Mouse (Mus musculus) lung, adult 2 months (tissue): ENCODE measurements around the gene Lama4. TPM values are rescaled to one million over a fixed set of nuclear protein-coding genes. Genes with fewer than 3 reads are reported as not detected.
A peak's percentile ranks its signal among the peaks of the same experiment; 100 is the strongest.

Source experiments
- DNase-seq: peaks from one replicate; pipeline ENCODE4 v3.0.0; 2022
- H3K4me1 ChIP-seq: fragments of 200-500 bp; 2 replicates; pipeline ENCODE4 v1.6.1; 2011; ENCODE audit warnings: low read length; ENCODE audit not compliant: control insufficient read depth, insufficient read depth
- H3K4me3 ChIP-seq: fragments of 200-500 bp; replicated peaks from 2 replicates; pipeline ENCODE3; 2011; ENCODE audit warnings: low read depth, mild to moderate bottlenecking, control low read depth, low read length; ENCODE audit errors: extremely low read depth
- CTCF ChIP-seq: fragments of 200-500 bp; IDR thresholded peaks from 2 replicates; pipeline ENCODE4 v1.5.1; 2011; ENCODE audit warnings: mild to moderate bottlenecking, low read length, control low read depth; ENCODE audit not compliant: insufficient read depth
- POLR2A ChIP-seq: fragments of 200-500 bp; IDR thresholded peaks from 2 replicates; pipeline ENCODE4 v1.6.1; 2011; ENCODE audit warnings: low read depth, mild to moderate bottlenecking, control low read depth, low read length, borderline replicate concordance; ENCODE audit errors: extremely low read depth
- WGBS: fragments of 180-500 bp; shearing (Covaris S2); methylation state at CpG from one replicate; pipeline ENCODE4 v1.1.7; 2018; 5-methylcytosine and 5-hydroxymethylcytosine counted together
- polyA plus RNA-seq: library from polyadenylated mRNA; depleted of rRNA; stranded (reverse); fragments of >200 nt; gene quantifications from 2 replicates; pipeline ENCODE4 v1.2.3, GENCODE M21; 2012

Gene Lama4
- polyA plus RNA-seq, 1 experiment: 48.2 TPM

GRCm38 (mm10) chr10:38969543-38969942, 4.2 kb downstream of the Lama4 start:
- no peak for DNase-seq
- Histone ChIP-seq H3K4me3 (no peak overlapping the region), H3K4me1 (peaks cover 8% of the 10 kb centered on the region)
- 72% methylated on average over 2 of the region's 2 CpGs for WGBS
- TF ChIP-seq POLR2A: no peak
- TF ChIP-seq CTCF: no peak

GRCm38 (mm10) chr10:38969975-38970374, 4.7 kb downstream of the Lama4 start:
- no peak for DNase-seq
- Histone ChIP-seq H3K4me1 (peaks cover 8% of the 10 kb centered on the region), H3K4me3 (no peak overlapping the region)
- 28% methylated on average over 6 of the region's 6 CpGs for WGBS
- TF ChIP-seq CTCF (no peak), POLR2A (no peak)

- TF ChIP-seq POLR2A (no peak), CTCF (no peak)
- H3K4me1 ChIP-seq: peaks cover 8% of the 10 kb centered on the region
- no peak for DNase-seq
- WGBS: 54% methylated on average over 7 of the region's 7 CpGs
- H3K4me3 ChIP-seq: no peak overlapping the region
Measured at GRCm38 (mm10) chr10:38972221-38972946, 7.1 kb downstream of the Lama4 start.

DNA sequence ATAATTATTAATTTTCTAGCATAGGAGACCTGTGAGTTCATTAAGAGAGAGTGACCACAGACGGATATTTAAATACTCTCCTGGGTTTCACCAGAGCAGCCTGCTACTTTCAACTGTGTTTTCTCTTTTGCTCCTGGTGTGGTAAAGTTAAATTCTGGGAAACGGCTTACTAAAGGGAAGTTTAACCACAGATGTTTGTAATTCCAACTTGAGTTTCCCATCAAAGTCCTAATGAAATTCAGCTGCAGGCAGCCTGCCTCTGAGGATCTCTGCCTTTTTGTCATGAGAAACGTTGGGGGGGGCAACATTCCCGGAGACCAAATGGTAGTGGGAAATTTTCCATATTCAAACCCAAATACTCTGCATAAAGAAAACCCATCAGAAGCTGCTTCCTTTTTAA, 7.7 kb downstream of the Lama4 start:
- TF ChIP-seq POLR2A (no peak), CTCF (no peak)
- 59% methylated on average over 4 of the region's 4 CpGs for WGBS

GRCm38 (mm10) chr10:38978195-38978594, 12.9 kb downstream of the Lama4 start:
- Histone ChIP-seq H3K4me3 (no peak overlapping the region), H3K4me1 (no peaks in the 10 kb centered on the region)
- WGBS: 68% methylated on average over 1 of the region's 1 CpGs
- no peak for DNase-seq
- TF ChIP-seq POLR2A: no peak
- TF ChIP-seq CTCF: no peak

More for the DNA sequence above, 7.7 kb downstream of the Lama4 start:
- peaks cover 8% of the 10 kb centered on the region for H3K4me1 ChIP-seq
- DNase-seq: no peak
- H3K4me3 ChIP-seq: no peak overlapping the region

- WGBS: 50% methylated on average over 5 of the region's 5 CpGs
- Histone ChIP-seq H3K4me3 (no peak overlapping the region), H3K4me1 (peaks cover 2% of the 10 kb centered on the region)
- DNase-seq: no peak
- TF ChIP-seq CTCF: no peak
- no peak for TF ChIP-seq POLR2A
Measured at GRCm38 (mm10) chr10:38979699-38980098, 14.4 kb downstream of the Lama4 start.

GRCm38 (mm10) chr10:38980980-38981379, 15.7 kb downstream of the Lama4 start:
- Histone ChIP-seq H3K4me1 (peaks cover 2% of the 10 kb centered on the region), H3K4me3 (no peak overlapping the region)
- DNase-seq: no peak
- 26% methylated on average over 3 of the region's 3 CpGs for WGBS
- TF ChIP-seq POLR2A (no peak), CTCF (no peak)

GRCm38 (mm10) chr10:38984358-38985075, 19.2 kb downstream of the Lama4 start:
- peak; percentile 14 for DNase-seq
- Histone ChIP-seq H3K4me3 (no peak overlapping the region), H3K4me1 (peaks cover 2% of the 10 kb centered on the region)
- WGBS: 17% methylated on average over 4 of the region's 4 CpGs
- TF ChIP-seq CTCF (no peak), POLR2A (no peak)

- no peak for DNase-seq
- WGBS: 70% methylated on average over 3 of the region's 3 CpGs
- H3K4me1 ChIP-seq: peaks cover 2% of the 10 kb centered on the region
- H3K4me3 ChIP-seq: no peak overlapping the region
- TF ChIP-seq CTCF: no peak
- no peak for TF ChIP-seq POLR2A
Measured at GRCm38 (mm10) chr10:38986053-38986452, 20.7 kb downstream of the Lama4 start.
